Mouse (Mus musculus) hematopoietic stem cell, adult 5-6 weeks (primary cell): ENCODE measurements around the gene Trub1. TPM values are rescaled to one million over a fixed set of nuclear protein-coding genes. Genes with fewer than 3 reads are reported as not detected.

Experiments
- ATAC-seq, 2 experiments: fragments of 125-278 bp in 1 of 2; replicated peaks in 1 of 2; 2 replicates each; pipeline ENCODE4 v1.8.0; 2016 to 2017; ENCODE audit warnings: inconsistent platforms in 2 of 2, mild to moderate bottlenecking in 2 of 2, moderate number of reproducible peaks in 2 of 2, low read depth in 1 of 2, moderate TSS enrichment in 1 of 2; ENCODE audit not compliant: low FRiP score in 2 of 2, poor library complexity in 2 of 2, severe bottlenecking in 2 of 2, insufficient read depth in 1 of 2, low TSS enrichment in 1 of 2
- total RNA-seq: library from RNA; stranded (forward); fragments of 172-1452, 232-1000 nt; gene quantifications from 2 replicates; pipeline ENCODE4 v1.2.3, GENCODE M21; 2017

Gene Trub1
- total RNA-seq, 1 experiment from 2014 or later = 19.8 TPM

DNA sequence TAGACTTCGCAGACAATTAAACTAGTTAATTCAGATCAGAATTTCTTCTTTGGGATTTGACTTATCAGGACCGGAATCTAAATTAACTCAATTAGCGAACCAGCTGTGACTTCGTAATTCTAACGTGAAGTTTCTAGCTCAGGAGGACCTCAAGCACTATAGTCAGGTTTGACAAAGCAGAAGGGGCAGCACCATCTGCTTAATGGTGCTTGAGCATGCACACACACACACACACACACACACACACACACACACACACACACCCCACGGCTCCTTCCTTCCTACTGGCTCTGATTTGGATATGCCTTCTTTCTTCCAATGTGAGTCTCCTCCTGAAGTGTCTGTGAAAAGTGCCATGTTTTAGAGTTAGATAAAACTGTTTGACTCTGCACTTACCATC lies 18.7 kb upstream of the Trub1 start:
- ATAC-seq = no peak

GRCm38 (mm10) chr19:57436586-57437021 lies 16.1 kb upstream of the Trub1 start:
- ATAC-seq = no peak

GRCm38 (mm10) chr19:57437042-57437441 lies 15.7 kb upstream of the Trub1 start:
- ATAC-seq = no peak

DNA sequence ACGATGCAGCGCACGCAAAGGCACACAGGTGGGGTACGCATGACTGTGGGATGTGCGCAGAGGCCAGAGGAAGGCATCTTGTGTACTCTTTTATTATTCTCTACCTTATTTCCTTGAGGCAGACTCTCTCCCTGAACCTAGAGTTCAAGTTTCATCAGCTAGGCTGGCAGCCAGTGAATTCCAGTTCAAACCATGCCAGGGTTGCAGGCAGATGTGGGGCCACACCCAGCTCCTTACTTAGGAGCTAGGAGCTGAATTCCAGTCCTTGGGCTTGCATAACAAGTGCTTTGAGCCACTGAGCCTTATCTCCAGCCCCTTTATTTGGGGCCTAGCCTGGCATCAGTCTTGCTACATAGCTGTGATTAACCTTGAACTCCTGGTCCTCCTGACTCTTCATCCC lies 13.4 kb upstream of the Trub1 start:
- no peak for ATAC-seq

DNA sequence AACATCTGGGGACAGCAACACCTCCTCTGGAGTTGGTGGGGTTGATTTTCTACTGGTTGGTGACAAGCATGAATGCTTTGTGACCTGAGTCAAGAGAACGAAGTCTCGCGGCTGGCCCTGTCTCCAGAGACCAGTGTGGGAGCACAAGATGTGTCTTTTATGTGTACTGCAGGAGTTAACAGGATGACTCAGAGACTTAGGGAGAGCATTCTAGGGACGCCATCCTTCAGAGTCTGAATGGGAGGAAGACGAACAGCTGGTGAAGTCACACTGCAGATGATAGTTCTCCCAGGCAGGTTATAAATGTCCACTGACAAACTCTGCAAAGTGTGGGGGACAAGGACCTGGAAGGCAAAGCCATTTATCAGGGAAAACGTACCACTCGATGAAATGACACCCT lies 11.2 kb upstream of the Trub1 start:
- no peak for ATAC-seq

- ATAC-seq = no peak
Observed at GRCm38 (mm10) chr19:57442936-57443657, 9.6 kb upstream of the Trub1 start.

DNA sequence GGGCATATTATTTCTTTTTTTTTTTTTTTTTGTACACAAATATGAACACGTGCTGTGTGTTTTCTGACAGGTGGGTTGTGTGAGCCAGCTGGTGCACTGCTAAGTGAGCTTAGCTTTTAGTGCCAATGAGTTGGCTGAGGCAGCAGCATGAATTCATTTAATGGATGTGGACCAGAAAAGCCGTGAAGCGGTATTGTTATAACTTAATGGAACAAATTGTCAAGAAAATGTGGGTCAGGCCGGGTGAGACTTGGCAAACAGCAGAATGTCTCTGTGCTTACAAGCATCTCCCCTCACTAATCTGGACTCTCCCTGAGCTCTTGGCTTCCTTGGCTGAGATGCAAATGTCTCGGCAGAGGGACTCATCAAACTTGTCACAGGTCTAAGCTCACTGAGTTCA lies 7.7 kb upstream of the Trub1 start:
- no peak for ATAC-seq

GRCm38 (mm10) chr19:57450849-57451248 lies 1.9 kb upstream of the Trub1 start:
- no peak for ATAC-seq

- ATAC-seq = no peak
Observed at GRCm38 (mm10) chr19:57451762-57452161, 950 bp upstream of the Trub1 start.

DNA sequence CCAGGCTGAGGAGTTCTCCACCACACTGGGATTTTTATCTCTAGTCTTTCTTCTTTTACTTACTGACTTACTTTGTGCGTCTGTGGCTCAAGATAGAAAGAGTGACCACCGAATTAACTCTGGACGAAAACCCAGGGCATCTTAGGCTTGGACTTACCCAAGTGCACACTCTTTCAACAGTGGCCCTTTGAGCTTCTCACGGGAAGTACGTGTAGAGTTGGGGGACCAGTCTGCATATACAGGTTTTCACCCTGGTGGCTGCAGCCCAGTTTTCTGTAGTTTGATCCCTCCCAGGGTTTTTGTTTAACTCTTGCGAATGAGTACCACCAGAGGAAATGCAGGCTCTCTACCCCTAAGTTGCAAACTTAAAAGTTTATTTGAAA lies 497 bp downstream of the Trub1 start:
- ATAC-seq = no peak

- no peak for ATAC-seq
Observed at GRCm38 (mm10) chr19:57455286-57455960, 2.7 kb downstream of the Trub1 start.

- no peak for ATAC-seq
Observed at GRCm38 (mm10) chr19:57457075-57457474, 4.4 kb downstream of the Trub1 start.

DNA sequence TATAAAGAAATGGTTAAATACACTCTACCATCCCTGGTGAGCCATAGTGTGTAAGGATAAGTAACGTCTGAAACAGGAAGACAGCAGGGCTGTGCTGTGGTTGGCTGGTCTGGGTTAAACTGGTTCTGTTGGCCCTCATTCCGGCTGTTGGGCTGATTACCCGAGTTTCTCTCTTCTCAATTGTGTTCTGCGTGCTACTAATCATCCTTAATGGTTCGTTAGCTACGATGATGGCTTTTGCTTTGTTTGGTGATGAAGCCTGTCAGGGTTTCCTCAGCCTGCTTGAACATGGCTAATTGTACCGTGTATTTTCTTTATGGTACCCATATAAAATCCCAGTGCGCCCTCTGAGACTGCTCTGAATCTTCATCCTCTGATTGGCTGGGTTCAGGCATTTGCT lies 11.0 kb downstream of the Trub1 start:
- ATAC-seq = no peak

DNA sequence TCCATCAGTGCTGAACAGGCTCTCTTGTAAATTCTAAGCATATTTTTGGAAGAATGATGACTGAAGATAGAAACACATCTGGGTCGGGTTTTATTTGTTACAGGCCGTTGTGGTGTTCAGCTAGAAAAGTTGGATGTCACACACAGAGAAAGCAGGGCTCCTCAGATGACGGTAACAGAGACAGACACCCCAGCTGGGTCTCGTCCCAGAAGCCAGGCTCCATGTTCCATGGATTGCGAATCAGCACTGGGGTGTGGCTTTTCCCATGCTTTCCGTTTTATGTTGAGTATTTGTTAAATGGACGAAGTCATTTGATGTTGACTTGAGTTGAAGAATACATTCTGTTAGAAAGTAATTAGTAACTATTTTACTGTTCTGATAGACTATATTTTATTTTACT lies 13.0 kb downstream of the Trub1 start:
- ATAC-seq = no peak

GRCm38 (mm10) chr19:57471033-57471432 lies 18.3 kb downstream of the Trub1 start:
- no peak for ATAC-seq

DNA sequence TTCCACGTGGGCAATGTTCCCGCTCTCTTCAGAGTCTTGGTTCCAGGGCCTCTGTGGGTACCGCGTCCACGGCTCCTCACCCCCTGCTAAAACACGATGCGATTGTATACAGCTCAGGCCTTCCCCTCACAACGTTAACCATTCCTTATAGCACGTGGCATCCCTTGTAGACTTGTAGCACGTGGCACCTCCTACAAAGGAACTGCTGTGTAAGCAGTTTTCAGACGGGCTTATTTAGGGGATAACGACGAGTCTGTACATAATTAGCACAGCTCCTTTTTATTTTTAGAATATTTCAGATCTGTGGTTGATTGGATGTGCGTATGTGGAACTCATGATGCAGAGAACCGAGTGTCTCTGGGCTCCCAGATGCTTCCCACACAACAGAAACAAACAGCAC lies 19.5 kb downstream of the Trub1 start:
- ATAC-seq = no peak

- ATAC-seq = no peak
Observed at GRCm38 (mm10) chr19:57473301-57473700, 20.6 kb downstream of the Trub1 start.

- ATAC-seq = no peak
Observed at GRCm38 (mm10) chr19:57475298-57475697, 22.6 kb downstream of the Trub1 start.

DNA sequence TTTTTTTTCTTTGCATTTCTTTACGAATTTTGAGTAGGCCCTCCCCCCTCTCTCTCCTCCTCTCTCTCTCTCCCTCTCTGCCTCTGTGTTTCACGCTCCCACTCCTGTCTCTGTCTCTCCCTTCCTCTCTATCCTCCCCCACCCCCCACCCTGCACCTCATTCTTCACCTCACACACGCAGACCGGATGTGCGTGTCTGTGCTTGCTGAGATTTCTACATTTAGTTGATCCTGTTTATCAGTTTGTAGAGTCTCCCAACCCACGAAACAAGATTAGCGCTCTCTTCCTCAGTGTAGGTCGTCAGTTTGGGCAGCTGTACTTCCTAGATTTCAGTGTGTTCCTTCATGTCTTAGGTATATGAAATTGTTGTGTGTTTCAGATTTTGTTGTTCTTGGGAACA lies 24.6 kb downstream of the Trub1 start:
- no peak for ATAC-seq
